Mouse (Mus musculus) megakaryocyte, embryonic 14.5 days (primary cell): ENCODE results near the gene Mettl21a.

Source experiments
- FLI1 ChIP-seq: IDR thresholded peaks from 2 replicates; pipeline ENCODE4 v1.6.1; 2012; ENCODE audit warnings: low read length, inconsistent platforms, mixed read lengths
- GATA1 ChIP-seq: IDR thresholded peaks from 3 replicates; pipeline ENCODE4 v1.6.1; 2012; ENCODE audit warnings: mixed read lengths, low read length, inconsistent platforms, borderline replicate concordance

- TF ChIP-seq FLI1, result no peak
- no peak for TF ChIP-seq GATA1
Measured at GRCm38 (mm10) chr1:64601242-64601842, 15.7 kb downstream of the Mettl21a start.
